Mouse (Mus musculus): ENCODE data around the gene Aanat. TPM values are rescaled to one million over a fixed set of nuclear protein-coding genes. Genes with fewer than 3 reads are reported as not detected.

The Aanat gene
- polyA plus RNA-seq (2015; fragmentation: Illumina TruSeq; extraction: RNeasy Lipid Tissue Mini Kit (QIAGEN cat#74804); ENCODE audit: low read depth, low replicate concordance) = not detected

DNA sequence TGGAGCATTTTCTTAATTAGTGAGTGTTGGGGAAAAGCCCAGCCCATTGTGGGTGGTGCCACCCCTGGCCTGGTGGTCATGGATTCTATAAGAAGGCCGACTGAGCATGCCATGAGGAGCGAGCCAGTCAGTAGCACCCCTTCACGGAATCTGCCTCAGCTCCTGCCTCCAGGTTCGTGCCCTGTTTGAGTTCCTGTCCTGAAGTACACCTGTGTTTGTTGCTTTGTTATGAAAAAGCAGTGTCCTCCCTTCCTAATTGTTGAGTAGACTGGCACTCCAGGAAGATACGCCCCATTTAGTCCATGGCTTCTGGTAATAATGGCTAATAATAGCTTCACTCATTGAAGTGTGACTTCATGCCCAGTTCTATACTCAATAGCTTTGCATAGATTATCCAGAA, at the start of gene Aanat:
Gene Aanat (plus strand): TSS at position 123 of the 400 bp plus-strand sequence.

DNA sequence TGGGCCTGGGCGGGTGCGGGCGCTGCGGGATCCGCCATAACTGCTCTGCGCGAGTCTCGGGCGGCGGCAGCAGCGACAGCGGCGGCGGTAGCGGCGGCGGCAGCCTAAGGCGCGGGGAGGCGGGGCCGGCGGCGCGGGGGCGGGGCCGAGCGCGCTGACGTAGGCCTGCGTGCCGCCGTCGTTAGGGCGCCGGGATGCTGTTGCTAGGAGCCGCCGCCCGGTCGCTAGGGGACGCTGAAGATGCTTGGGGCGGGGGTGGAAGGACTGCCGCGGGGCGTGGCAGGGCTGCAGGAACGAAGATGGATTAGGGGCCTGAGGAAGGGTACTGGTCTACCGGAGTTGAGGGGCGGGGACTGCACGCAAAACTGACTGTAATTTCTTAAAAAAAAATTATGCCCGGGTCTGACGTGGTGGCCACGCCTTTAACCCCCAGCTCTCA, 4.8 kb upstream of the Aanat start, which contains the start of gene Ube2o:
Gene Ube2o (minus strand): TSS at position 72 of the 439 bp plus-strand sequence.

DNA sequence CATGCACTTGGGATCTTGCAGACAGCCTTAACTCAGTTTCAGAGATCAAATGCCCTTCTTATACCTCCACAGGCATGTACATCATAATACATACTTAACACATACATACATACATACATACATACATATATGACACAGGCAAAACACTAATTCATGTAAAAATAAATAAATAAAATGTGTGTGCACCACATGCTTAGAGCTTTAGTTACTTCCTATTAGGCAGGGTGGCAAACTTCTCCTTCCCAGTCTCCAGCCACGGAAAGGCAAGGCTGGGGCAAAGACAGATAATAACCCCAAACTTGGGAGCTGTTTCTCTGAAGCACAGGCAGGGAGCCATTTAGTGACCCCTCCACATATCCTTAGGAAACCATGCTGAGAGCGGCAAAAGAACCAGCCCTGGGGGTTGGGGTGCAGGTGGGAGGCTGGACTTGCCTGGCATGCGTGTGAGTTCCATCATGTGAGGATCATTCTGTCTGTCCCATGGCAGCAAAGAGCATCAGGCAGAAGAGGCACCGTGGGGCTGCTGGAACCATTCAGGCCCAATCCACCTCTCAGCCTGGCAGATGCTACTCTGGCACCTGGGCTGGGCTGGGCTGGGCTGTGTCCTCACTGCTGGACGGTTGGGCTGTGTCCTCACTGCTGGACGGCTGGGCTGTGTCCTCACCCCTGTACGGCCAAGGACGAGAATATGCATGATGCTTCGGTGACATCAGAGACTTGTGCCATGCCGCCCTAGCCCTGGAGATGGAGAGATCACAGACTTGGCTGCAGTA, 40.3 kb downstream of the Aanat start, which contains the start of gene Rhbdf2:
Gene Rhbdf2 (minus strand): TSS at position 721 of the 773 bp plus-strand sequence.

Other genes starting within 250 kb of the Aanat start
- gene Rnf157, start 173.4 kb upstream of the Aanat start, polyA plus RNA-seq (2015; fragmentation: Illumina TruSeq; extraction: RNeasy Lipid Tissue Mini Kit (QIAGEN cat#74804); ENCODE audit: low read depth, low replicate concordance) = 178 TPM
- 50.3 TPM for gene Ubald2, start 152.3 kb upstream of the Aanat start, polyA plus RNA-seq (2015; fragmentation: Illumina TruSeq; extraction: RNeasy Lipid Tissue Mini Kit (QIAGEN cat#74804); ENCODE audit: low read depth, low replicate concordance)
- 0.10 TPM for gene Qrich2, start 120.2 kb upstream of the Aanat start, polyA plus RNA-seq (2015; fragmentation: Illumina TruSeq; extraction: RNeasy Lipid Tissue Mini Kit (QIAGEN cat#74804); ENCODE audit: low read depth, low replicate concordance)
- gene Prpsap1, start 92.2 kb upstream of the Aanat start, polyA plus RNA-seq (2015; fragmentation: Illumina TruSeq; extraction: RNeasy Lipid Tissue Mini Kit (QIAGEN cat#74804); ENCODE audit: low read depth, low replicate concordance) = 58.7 TPM
- gene Sphk1, start 55.5 kb upstream of the Aanat start, polyA plus RNA-seq (2015; fragmentation: Illumina TruSeq; extraction: RNeasy Lipid Tissue Mini Kit (QIAGEN cat#74804); ENCODE audit: low read depth, low replicate concordance) = 4.9 TPM
- 71.5 TPM for gene Ube2o, start 5.0 kb upstream of the Aanat start, polyA plus RNA-seq (2015; fragmentation: Illumina TruSeq; extraction: RNeasy Lipid Tissue Mini Kit (QIAGEN cat#74804); ENCODE audit: low read depth, low replicate concordance)
- 1.3 TPM for gene Rhbdf2, start 40.6 kb downstream of the Aanat start, polyA plus RNA-seq (2015; fragmentation: Illumina TruSeq; extraction: RNeasy Lipid Tissue Mini Kit (QIAGEN cat#74804); ENCODE audit: low read depth, low replicate concordance)
- gene Prcd, start 67.1 kb downstream of the Aanat start, polyA plus RNA-seq (2015; fragmentation: Illumina TruSeq; extraction: RNeasy Lipid Tissue Mini Kit (QIAGEN cat#74804); ENCODE audit: low read depth, low replicate concordance) = 8.3 TPM
- 52.6 TPM for gene Cygb, start 67.9 kb downstream of the Aanat start, polyA plus RNA-seq (2015; fragmentation: Illumina TruSeq; extraction: RNeasy Lipid Tissue Mini Kit (QIAGEN cat#74804); ENCODE audit: low read depth, low replicate concordance)
- not detected for gene St6galnac1, start 189.1 kb downstream of the Aanat start, polyA plus RNA-seq (2015; fragmentation: Illumina TruSeq; extraction: RNeasy Lipid Tissue Mini Kit (QIAGEN cat#74804); ENCODE audit: low read depth, low replicate concordance)
- 18.0 TPM for gene Mxra7, start 241.6 kb downstream of the Aanat start, polyA plus RNA-seq (2015; fragmentation: Illumina TruSeq; extraction: RNeasy Lipid Tissue Mini Kit (QIAGEN cat#74804); ENCODE audit: low read depth, low replicate concordance)

Measured in brain, adult 10 weeks (tissue).